Mouse (Mus musculus) thymus, adult 2 months (tissue): ENCODE measurements around the gene Mllt6.

Experiments used
- CTCF ChIP-seq: fragments of 200-500 bp; IDR thresholded peaks from 2 replicates; pipeline ENCODE4 v1.5.1; 2012; ENCODE audit warnings: mild to moderate bottlenecking, control low read depth, low read length, moderate library complexity, borderline replicate concordance; ENCODE audit not compliant: control insufficient read depth, poor library complexity, insufficient read depth; ENCODE audit errors: extremely low read depth
- POLR2A ChIP-seq: fragments of 200-500 bp; IDR thresholded peaks from 2 replicates; pipeline ENCODE4 v1.6.1; 2012; ENCODE audit warnings: mild to moderate bottlenecking, low read length, control low read depth, moderate library complexity; ENCODE audit not compliant: control insufficient read depth, poor library complexity, insufficient read depth; ENCODE audit errors: extremely low read depth

DNA sequence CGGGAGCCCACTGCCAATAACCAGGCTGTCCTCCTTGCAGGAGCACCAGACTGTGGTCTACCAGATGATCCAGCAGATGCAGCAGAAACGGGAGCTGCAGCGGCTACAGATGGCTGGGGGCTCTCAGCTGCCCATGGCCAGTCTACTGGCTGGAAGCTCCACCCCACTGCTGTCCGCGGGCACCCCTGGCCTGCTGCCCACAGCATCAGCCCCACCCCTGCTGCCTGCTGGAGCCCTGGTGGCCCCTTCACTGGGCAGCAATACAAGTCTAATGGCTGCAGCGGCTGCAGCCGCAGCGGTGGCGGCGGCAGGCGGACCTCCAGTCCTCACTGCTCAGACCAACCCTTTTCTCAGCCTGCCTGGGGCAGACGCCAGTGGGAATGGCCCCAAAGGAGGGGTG, 17.2 kb downstream of the Mllt6 start:
- TF ChIP-seq POLR2A (no peak), CTCF (no peak)
